Mouse (Mus musculus) right cerebral cortex, adult 18-20 months (tissue): ENCODE measurements around the gene Tmem174.
A peak's percentile ranks its signal among the peaks of the same experiment; 100 is the strongest.

Experiments
- DNase-seq: peaks from one replicate; pipeline ENCODE4 v3.0.0; 2022; ENCODE audit warnings: mixed read lengths

Tmem174 gene

DNA sequence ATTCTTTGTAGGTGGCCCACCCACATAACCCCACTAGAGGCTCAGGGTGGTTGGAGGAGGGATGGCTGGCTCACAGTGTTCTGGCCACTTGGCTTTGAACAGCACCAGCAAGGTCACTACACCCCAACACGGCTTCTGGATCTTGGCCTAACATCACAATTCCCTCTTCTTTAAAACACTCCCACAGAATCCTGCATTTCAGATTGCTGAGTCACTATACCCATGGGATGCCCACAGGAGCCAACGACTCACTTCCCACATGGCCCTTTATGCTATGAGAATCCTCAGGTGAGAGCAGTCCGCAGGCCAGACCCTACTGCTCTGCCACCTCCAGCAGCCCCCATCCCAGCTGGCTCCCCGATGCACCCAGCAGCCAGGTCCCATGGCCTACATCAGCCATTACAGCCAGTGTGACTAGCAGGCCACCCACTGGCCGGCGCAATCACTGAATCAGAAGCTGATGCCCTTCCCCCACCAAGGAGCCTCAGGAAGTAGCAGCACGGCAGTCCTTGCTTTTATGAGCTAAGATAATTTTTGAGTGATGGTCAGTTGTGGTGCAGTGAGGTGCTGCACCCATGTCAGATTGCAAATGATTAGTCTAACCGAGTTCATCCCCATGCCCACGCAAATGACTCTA lies 4.8 kb downstream of the Tmem174 start:
- peak; percentile 18 for DNase-seq

DNA sequence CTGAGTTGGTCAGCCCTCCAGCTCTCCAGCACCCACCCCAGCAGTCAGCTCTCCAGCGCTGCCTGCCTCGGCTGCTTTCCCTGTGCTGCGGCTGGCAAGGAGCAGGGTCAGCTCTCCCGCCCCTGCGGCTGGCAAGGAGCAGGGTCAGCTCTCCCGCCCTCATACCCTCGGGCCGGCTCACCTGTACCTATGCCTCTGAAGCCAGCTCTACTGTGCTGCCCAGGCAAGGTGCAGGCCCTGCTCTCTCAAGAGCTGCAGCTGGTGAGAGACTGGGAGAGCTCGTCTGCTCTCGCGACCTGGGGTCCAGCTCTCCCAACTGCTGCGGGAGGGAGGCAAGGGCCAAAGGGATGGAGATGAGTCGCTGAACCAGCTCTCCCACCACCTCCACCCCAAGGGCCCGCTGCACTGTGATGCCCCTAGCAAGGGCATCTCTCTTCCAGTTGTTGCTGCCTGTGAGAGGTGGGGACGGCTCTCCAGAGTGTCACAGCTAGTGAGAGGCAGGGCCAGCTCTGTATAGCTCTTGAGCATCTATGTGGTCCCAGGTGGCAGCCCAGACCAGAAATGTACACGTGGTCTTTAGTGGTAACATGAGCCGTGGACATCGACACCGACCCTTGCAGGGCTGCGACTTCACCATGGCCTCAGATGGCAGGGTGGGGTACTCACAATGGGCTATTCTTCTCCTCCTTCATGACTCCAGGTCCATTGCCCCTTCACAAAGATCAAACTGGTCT lies 5.9 kb downstream of the Tmem174 start:
- no peak for DNase-seq

DNA sequence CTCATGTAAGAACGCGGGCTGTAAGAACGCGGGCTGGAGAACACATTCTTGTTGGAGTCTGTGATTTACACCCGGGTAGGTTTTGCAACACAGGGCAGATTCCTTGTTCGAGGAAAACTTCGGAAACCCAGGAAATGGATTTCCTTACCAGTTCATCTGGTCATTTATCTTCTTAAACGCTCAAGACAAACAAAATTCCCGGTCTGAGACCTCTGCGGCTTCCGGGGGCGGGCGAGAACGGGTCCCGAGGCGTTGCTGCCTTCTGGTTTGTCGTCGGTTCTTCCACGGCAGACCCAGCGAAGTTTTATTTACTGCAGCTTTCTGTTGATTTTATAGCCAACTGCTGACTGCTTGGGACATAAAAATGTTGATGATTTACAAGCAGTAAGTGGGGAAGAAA lies 10.5 kb downstream of the Tmem174 start:
- DNase-seq: no peak

- DNase-seq: no peak
Measured at GRCm38 (mm10) chr13:98624506-98624905, 12.7 kb downstream of the Tmem174 start.

DNA sequence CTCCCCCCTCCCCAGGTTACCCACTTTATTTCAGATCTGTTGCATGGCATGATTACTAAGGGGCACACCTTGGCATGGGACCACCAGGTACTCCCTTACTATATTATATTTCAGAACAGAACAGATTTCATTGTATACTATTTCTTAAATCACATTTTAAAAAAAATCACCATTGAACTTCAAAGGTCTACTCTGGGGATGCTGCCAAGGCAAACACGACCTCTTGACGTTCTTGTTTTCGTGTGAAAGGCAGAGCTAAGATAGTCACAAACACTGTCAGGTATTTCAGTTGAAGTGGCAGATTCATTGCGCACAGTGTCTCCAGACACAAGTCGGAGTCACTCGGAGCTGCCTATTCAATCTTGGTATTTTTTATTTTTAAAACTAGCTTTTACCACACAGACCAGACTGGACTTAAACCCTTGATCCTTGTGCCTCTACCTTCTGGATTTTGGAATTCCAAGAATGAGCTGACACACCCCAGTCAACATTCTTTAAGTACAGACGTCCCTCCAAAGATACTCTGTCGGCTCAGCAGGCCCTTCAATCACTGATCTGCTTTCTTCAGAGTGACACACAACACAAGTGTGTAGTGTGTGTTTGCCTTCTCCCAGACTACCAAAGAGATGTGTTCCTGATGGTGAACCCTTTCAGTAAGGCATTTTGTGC lies 14.2 kb downstream of the Tmem174 start:
- DNase-seq: no peak

GRCm38 (mm10) chr13:98617429-98618067 lies 19.7 kb downstream of the Tmem174 start:
- DNase-seq: no peak

GRCm38 (mm10) chr13:98607885-98608477 lies 29.2 kb downstream of the Tmem174 start:
- no peak for DNase-seq

GRCm38 (mm10) chr13:98603799-98604198 lies 33.4 kb downstream of the Tmem174 start:
- DNase-seq: no peak

DNA sequence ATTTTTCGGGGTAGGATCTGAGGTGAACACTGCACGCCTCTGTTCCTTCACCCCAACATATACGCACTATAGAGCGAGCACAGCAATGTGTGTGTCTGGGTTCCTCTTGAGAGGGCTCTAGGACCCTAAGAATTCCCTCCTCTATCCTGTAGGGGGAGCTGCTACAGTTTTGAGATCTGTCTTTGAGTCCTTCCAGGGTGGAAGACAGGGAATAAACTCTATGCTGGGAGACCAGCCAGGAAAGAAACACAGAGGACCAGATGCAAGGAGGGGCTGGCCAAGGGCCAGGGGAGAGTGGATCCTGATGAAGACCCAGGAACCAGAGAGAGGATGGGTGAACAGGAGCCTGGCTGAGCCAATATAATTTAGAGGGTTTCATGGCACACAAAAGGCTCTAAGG lies 40.5 kb downstream of the Tmem174 start:
- no peak for DNase-seq

GRCm38 (mm10) chr13:98594726-98595141 lies 42.5 kb downstream of the Tmem174 start:
- DNase-seq: no peak

DNA sequence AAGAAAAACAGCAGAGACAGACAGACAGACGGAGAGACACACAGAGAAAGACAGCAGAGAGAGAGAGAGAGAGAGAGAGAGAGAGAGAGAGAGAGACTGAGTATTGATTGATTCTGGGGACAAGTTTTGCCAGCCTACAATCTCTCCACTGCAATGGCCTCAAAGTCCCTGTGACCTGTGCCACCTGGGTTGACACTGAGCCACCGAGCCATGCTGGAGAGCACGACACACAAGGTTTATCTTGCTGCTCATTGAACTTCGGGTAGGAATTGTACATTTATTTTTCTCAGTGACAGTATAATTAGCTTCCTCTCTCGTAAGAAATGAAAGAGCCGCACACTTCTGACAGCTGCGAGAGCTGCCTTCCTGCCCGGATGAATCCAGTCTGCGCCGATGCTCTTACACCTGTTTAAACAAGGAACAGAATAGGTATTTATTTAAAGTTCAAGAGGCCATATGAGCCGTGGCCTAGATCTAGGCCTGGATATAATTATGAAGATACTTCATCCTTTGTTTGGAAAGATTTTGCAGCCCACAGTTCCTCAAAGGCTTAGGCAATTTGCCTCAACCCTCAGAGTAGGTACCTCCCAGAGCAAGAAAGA lies 43.2 kb downstream of the Tmem174 start:
- no peak for DNase-seq

DNA sequence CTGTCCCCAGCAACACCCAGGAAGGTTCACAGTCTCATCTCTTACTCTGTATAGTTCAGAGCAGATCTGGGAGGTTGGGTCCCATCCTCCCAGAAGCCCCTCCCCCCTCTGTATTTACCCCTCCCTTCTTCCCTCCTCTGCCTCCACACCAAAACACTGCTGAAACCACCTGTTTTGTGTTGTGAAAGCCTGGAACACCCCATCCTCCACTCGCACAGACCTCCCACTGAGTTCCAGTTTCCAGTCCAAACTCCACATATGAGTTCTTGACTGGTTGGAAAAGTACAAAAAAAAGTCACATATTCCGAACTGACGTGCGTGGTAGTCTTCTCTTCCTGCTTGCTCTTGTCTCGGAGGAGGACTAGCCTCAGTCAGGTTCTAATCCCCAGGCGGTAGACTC lies 45.8 kb downstream of the Tmem174 start:
- DNase-seq: no peak

- no peak for DNase-seq
Measured at GRCm38 (mm10) chr13:98590693-98591389, 46.4 kb downstream of the Tmem174 start.

DNA sequence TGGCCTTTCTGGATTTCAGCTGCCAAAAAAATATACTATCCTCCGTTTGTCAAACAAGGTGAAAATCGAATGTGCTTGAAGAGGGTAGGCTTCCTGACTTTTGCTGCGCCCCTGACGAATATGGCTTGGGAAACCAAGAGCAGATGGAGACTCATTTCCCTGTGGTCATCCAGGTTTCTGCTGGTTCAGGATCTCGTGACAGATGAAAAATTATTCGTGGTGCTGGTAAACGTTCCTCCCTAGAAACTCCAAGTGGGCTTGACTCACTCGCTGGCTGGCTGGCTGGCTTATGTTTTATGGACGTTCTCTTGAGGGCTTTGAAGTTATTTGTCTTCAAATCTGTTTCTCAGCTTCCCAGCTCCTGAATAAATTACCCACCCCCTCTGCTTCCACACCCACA lies 47.6 kb downstream of the Tmem174 start:
- no peak for DNase-seq

- peak; percentile 63 for DNase-seq
Measured at GRCm38 (mm10) chr13:98588951-98589501, 48.2 kb downstream of the Tmem174 start.

- no peak for DNase-seq
Measured at GRCm38 (mm10) chr13:98588480-98588879, 48.7 kb downstream of the Tmem174 start.

- peak; percentile 20 for DNase-seq
Measured at GRCm38 (mm10) chr13:98587639-98588038, 49.6 kb downstream of the Tmem174 start.

DNA sequence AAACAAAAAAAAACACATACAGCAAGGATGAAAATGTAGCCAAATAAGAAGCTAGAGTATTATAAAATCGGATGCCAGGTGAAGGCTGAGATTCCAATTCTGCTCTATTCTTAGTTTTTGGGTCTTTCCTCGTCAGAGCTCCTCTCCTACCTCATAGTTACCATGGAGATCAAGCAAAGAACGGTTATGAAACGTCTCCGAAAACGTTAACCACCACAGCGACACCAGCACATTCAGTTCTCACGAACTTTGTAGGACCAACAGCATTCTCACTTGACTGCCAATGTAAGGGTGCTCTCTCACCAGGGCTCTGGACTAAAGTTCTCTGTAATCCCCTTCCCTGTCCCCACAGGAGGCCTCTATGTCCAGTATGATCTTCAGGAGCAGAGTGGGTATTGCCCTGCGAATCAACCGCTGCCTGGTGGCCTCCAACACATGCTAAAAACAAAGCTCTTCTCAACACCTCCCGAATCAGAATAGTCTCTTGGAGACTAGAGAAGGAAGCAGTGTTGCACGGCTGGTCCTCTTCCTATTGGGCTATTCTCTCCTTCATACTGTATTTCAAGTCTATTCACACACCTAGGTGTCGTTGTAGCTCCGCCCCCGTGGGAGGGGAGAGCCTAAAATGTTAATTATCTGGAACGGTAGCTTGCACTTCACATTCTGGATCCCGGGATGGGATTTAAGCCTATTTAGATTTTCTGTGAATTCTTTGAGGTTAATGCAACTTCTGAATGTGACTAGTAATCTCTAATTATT lies 50.2 kb downstream of the Tmem174 start:
- peak; percentile 51 for DNase-seq
